Mouse (Mus musculus): ENCODE measurements at regions not wholly inside any gene's neighbourhood (a gene's known extent, or its start where the extent isn't known, plus 50 kb on each side); places are given as distances from the start of the nearest gene placed in this dataset.

DNA sequence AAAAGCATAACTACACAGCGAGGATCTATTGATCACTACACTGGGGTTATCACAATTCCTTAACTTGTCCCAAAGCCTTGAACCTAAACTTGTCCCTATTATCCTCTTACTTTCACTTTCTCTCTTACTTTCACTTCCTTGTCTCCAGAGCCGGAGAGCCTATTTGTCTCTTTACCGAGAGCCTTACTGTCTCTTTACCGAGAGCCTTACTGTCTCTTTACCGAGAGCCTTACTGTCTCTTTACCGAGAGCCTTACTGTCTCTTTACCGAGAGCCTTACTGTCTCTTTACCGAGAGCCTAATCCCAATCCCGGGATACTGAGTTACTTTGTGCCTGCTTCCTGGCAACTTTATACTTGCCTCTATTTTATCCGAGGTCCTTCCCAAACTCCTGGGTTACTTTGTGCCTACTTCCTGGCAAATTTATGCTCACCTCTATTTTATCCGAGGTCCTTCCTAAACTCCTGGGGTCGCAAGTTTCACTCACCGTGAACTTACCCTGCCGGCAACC lies 335.3 kb upstream of the Ccng1 start:
- peak; percentile 6 for DNase-seq (ENCODE audit: low spot score)

DNA sequence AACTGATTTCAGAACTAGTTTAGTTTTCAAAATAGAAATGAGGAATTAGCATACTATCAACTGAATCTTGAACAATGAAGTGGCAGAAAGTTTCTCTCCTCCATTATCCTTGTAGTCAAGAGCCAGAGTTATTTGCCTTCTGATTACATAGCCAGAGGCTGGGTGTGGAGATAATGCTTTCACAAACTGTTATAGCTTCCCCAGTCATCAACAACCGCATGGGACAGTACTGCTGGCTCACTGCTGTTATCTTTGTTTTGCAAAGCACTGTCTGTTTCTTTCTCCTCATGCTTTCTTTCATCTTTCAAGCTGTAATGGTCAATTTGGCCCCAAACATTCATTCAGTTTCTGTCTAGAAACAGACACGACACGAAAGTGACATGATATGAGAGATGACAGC lies 308.5 kb upstream of the Ccng1 start:
- no peak for DNase-seq (ENCODE audit: low spot score)

DNA sequence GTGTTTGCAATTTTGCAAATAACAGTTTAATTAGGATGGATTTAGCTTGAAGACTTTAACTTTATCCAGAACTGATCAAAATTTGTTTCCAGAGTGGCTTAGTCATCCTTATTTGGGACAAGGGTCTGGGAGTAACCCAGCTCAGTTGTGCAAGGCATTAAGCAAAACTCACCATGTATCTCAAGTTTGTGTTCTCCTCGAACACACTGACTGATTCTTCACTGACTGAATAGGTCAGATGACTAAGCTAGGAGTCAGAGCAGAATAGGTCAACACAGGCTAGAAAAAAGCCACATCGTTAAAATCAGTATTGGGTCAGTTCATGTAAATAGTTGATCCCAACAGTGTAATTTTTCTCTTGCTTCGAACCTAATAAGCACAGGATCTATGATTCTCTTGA lies 302.7 kb upstream of the Ccng1 start:
- DNase-seq (ENCODE audit: low spot score) = no peak

DNA sequence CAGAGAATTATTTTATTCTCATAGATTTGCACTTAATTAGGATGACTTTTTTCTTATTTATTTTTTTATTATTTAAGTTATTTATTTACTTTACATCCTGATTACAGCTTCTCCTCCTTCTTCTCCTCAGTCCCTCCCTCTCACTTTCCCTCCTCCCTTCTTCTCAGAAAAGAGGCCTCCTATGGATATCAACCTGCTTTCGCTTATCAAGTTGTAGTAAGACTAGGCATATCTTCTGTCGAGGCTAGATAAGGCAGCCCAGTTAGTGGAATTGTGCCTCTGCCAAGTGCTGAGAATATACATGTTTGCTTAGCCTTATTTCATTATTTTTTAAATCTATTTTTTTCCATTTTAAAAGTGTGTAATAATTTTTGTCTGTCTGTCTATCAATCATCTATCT lies 274.9 kb upstream of the Ccng1 start:
- no peak for DNase-seq (ENCODE audit: low spot score)

DNA sequence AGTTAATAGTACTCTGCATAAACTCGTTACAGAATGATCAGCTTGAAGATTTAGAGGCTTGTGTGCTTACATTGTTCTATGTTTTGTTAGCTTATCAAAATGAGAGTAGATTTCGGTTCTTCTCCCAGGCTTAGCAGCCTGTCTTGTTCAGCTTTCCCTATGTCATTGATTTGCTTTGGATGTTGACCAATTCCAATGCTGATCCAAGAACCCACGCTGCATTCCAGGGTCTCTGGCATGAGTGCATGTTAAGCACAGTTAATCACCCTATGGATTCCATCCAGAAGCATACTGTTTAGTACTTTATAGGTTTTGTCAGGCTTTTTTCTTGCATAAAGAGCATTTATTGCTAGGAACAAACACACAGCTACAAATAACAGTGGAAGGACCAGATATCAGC lies 255.0 kb upstream of the Ccng1 start:
- DNase-seq (ENCODE audit: low spot score) = no peak

DNA sequence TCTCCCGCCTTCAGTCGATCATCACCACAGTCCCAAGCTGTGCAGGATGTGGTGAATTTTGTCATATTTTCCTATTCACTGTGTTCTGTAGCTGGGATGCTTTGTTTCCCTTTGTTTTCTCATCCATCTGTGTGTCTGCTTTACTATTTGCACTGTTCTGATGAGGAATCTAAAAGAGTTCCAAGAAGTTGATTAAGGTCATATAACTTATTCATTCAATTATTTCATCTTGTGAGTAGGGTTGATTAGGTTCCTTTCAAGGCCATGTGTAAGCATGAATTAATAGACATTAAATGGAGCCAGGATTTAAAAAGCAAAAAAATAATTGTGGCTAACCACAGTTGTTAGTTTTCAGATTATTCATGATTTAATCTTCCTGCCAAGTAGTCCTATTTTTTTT lies 217.7 kb upstream of the Ccng1 start:
- no peak for DNase-seq (ENCODE audit: low spot score)

DNA sequence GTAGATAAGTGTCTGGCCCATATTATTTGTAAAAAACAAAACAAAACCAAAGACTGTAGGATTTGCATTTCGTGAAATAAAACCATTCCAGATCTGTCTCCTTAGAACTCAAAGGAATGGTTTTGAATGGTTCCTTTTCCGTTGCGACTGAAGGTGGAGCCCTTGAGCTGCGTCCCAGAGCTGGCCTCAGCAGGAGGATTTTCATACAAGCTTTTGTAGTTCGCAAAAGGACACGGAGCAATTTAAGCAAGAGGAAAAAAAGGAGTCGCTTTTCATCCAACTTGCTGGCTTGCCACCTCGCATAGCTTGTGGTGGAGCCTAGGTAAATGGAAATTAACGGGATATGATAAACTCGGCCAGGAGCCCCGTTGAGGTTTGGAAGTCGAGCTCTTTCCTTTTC lies 172.1 kb upstream of the Ccng1 start:
- peak; percentile 7 for DNase-seq (ENCODE audit: low spot score)

DNA sequence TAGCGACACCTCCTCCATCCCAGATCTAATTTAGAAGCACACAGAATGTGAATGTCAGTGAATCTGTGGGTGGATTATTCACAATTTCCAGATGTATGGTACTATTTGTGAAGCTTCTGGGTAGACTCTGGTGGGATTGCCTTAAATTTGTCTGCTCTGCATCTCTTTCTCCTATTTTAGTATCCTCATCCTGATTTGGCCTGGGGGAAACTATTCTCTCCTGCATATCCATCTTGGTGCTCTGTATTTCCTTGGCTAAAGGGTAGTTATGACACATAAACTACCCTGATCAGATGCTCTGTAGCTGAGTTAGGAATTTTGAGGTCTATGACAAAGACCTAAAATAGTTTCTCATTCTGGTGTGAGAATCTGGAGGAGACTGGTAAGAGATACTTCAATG lies 136.4 kb upstream of the Ccng1 start:
- no peak for DNase-seq (ENCODE audit: low spot score)

DNA sequence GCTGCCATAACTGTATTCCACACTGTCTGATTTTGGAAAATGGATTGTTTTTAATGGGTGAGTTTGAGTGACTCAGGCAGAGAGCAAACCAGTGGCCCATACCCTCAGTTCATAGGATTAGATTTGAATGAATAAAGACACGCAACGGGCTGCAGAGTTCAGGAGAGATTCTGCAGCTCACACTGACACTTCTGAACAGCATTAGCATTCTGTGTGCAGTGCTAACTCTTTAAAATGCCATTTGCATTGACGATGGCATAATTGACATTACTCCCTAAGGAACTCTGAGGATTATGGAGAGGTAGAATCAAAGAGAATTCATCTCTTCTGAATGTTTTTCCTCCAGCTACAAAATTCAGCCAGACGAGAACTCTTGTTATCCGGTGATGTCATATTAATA lies 129.4 kb upstream of the Ccng1 start:
- no peak for DNase-seq (ENCODE audit: low spot score)

DNA sequence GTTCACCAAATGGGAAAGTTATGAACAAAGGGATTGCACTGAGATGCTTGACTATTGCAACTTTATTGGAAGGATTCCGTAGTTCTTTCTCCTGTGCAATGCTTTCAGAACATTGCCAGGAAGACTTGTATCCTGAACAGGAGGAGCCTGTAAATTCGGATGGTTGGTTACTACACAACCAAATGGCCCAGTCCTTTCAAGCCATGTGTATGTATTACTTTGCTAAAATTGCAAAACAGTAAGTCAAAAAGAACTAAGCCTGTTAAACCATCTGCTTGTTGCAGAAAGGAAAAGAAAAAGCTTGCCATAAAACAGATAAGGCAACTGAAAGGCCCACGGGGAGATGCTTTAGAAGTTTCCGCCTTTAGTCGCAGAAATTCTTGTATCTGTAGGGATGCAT lies 124.5 kb upstream of the Ccng1 start:
- no peak for DNase-seq (ENCODE audit: low spot score)

DNA sequence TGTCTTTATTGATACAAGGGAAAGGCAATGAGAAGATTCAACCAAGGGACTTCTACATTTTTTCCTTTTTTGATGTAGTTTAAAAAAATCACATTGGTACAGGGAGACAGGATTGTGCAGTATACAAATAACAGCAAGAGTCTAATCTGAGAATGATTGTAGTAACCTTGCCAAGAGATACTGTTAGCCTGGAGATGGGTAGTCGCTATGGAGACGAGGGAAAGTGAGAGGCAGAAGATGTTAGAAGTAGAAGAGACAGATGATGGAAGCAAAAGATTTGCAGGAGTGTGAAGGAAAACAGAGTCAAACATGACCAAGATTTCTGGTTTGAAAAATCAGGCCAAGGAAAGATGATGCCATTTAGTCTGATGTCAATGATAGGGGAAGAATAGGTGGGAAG lies 117.9 kb upstream of the Ccng1 start:
- DNase-seq (ENCODE audit: low spot score) = no peak

DNA sequence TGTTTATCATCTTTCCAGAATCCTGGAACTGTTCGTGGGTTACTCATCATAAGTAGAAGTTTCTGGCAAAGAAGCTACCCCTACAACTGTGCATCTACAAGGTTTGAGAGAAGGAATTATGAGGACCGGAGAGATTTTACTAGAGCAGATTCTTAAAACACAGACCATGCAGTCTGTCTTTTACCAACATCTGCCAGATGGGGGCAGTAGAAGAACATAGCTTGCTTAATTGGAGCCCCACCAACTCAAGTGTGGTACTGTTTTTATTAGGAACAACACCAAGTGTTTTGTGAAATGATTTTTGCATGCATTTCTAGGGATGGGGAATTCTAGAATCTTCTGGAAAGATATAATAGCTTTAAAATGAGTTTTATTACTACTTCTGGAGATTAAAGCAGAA lies 110.6 kb upstream of the Ccng1 start:
- no peak for DNase-seq (ENCODE audit: low spot score)

DNA sequence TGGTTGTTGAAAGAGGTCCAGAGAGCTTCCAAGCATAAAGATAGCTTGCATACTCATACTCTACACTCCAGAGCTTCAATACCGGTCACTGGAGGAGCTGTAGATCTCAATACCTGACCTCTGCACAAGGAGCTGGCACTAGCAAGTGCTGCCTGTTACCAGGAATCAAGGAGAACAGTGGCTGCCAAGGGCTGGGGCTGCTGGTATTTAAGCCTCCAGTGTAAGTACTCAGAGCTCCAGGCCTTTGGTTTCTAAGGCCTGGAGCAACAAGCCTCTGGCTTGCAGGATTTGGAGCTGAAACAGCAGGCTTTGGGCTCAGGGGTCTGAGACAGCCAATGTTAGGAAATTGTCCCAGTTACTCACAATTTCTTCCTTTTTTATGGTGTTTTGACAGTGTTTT lies 96.2 kb upstream of the Ccng1 start:
- DNase-seq (ENCODE audit: low spot score) = no peak

DNA sequence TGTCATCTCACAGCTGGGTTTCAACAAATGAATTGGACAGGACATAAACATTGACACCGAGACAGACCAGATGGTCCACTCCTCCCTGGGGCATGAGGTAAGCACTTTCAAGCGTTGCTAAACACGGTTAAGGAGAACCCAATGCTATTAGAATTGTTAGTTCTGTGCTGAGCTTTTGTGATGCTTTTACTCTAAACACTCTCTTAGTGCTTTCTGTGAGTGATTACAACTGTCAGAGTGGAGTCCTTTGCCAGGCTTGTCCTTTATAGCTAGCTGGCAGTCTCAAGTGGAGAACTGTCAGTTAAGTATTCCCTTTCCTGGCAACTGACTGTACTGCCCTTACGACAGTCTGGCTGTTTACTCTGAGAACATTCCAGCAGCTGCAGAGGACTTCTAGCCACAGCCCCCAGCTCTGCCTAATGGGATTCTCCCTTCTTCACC lies 95.6 kb upstream of the Ccng1 start:
- no peak for DNase-seq (ENCODE audit: low spot score)

DNA sequence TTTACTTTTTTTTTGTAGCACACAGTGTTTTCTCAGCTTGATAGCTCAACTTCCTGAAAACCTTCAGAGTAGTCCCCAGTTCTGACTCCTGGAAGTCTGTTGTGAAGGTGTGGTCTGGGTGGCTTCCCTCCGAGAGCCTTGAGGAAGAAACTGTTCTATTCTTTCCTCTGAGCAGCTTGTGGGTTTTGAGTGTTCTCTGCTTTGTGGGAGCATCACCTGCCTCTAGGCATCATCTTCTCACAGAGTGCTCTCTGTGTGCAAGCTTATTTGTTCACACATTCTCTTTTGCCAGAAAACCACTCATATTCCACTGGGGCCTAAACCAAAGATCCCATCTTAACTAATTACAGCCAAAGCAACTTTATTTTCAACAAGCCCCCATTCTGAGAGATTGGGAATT lies 91.5 kb upstream of the Ccng1 start:
- no peak for DNase-seq (ENCODE audit: low spot score)

DNA sequence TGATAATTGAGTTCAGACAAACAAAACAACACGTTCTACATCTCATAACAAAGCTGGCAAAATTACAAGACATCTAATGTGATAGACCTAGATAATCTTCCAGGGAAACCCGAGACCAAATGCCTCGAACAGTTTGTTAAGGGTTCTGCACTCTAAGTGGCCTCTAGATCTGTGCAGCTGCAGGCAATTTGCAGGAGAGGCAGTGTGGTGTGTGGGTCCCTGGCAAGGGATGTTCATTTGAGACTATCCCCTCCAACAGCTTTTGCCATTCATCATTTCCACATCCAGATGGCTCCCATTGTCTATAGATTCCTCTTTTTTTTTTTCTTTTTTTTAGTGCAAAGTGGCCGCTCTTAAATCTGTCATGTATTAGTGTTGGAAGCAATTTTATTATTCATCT lies 80.3 kb upstream of the Ccng1 start:
- no peak for DNase-seq (ENCODE audit: low spot score)

All from ovary, postnatal 10 days (tissue).